Mouse (Mus musculus) lung, postnatal 25 days (tissue): ENCODE data around the gene Sdr42e1.

ENCODE experiments used
- DNase-seq: peaks from one replicate; pipeline ENCODE4 v3.0.0; 2022; ENCODE audit warnings: low spot score

Sdr42e1 gene

GRCm38 (mm10) chr8:117660358-117661031 is 13.0 kb downstream of the Sdr42e1 start:
- DNase-seq: no peak

- DNase-seq: no peak
Observed at GRCm38 (mm10) chr8:117658990-117659389, 14.5 kb downstream of the Sdr42e1 start.

- DNase-seq: no peak
Observed at GRCm38 (mm10) chr8:117652318-117652717, 21.2 kb downstream of the Sdr42e1 start.

GRCm38 (mm10) chr8:117646440-117646839 is 27.0 kb downstream of the Sdr42e1 start:
- DNase-seq: no peak

GRCm38 (mm10) chr8:117646020-117646419 is 27.5 kb downstream of the Sdr42e1 start:
- peak; percentile 26 for DNase-seq

GRCm38 (mm10) chr8:117645486-117645885 is 28.0 kb downstream of the Sdr42e1 start:
- DNase-seq: no peak

- DNase-seq: no peak
Observed at GRCm38 (mm10) chr8:117639631-117640030, 33.9 kb downstream of the Sdr42e1 start.

GRCm38 (mm10) chr8:117637462-117637861 is 36.0 kb downstream of the Sdr42e1 start:
- DNase-seq: no peak

- no peak for DNase-seq
Observed at GRCm38 (mm10) chr8:117634406-117634805, 39.1 kb downstream of the Sdr42e1 start.

- DNase-seq: no peak
Observed at GRCm38 (mm10) chr8:117632532-117632931, 41.0 kb downstream of the Sdr42e1 start.

GRCm38 (mm10) chr8:117627096-117627495 is 46.4 kb downstream of the Sdr42e1 start:
- no peak for DNase-seq

- DNase-seq: peak; percentile 28
Observed at GRCm38 (mm10) chr8:117626040-117626838, 47.2 kb downstream of the Sdr42e1 start.

- no peak for DNase-seq
Observed at GRCm38 (mm10) chr8:117612861-117613260, 60.6 kb downstream of the Sdr42e1 start.
